Mouse (Mus musculus) heart, embryonic 15.5 days (tissue): ENCODE data around the gene Nceh1. TPM values are rescaled to one million over a fixed set of nuclear protein-coding genes. Genes with fewer than 3 reads are reported as not detected.

Experiments
- ATAC-seq: fragments of 200-750 bp; cut with Nextera tagmentation; replicated peaks from 2 replicates; pipeline ENCODE4 v1.8.0; 2017; ENCODE audit warnings: low read depth, moderate TSS enrichment; ENCODE audit not compliant: insufficient number of reproducible peaks, insufficient read depth, low FRiP score
- H3K27ac ChIP-seq: fragments of 300-500 bp; sonication (generic); 2 replicates; pipeline ENCODE4 v1.5.1; 2015; ENCODE audit warnings: mild to moderate bottlenecking, inconsistent platforms
- H3K27me3 ChIP-seq: fragments of 300-500 bp; sonication (generic); 2 replicates; pipeline ENCODE4 v1.6.1; 2015; ENCODE audit warnings: inconsistent platforms
- H3K36me3 ChIP-seq: fragments of 300-500 bp; sonication (generic); 2 replicates; pipeline ENCODE4 v1.6.1; 2015; ENCODE audit warnings: mild to moderate bottlenecking, inconsistent platforms
- H3K4me1 ChIP-seq: fragments of 300-500 bp; sonication (generic); replicated peaks from 2 replicates; pipeline ENCODE4 v1.6.1; 2015; ENCODE audit warnings: inconsistent platforms
- H3K4me2 ChIP-seq: fragments of 300-500 bp; sonication (generic); 2 replicates; pipeline ENCODE4 v1.6.1; 2015; ENCODE audit warnings: inconsistent platforms, mild to moderate bottlenecking, moderate library complexity
- H3K4me3 ChIP-seq: fragments of 300-500 bp; sonication (generic); 2 replicates; pipeline ENCODE4 v1.5.1; 2015; ENCODE audit warnings: mild to moderate bottlenecking, inconsistent platforms
- H3K9ac ChIP-seq: fragments of 300-500 bp; sonication (generic); 2 replicates; pipeline ENCODE4 v1.6.1; 2015; ENCODE audit warnings: mild to moderate bottlenecking, inconsistent platforms
- H3K9me3 ChIP-seq: fragments of 300-500 bp; sonication (generic); replicated peaks from 2 replicates; pipeline ENCODE4 v1.6.1; 2016; ENCODE audit warnings: inconsistent platforms
- WGBS: fragments of 180-500 bp; shearing (Covaris S2); methylation state at CpG from one replicate; pipeline ENCODE4 v1.1.7; 2015; ENCODE audit warnings: mixed read lengths; 5-methylcytosine and 5-hydroxymethylcytosine counted together
- polyA plus RNA-seq: library from polyadenylated mRNA; unstranded; fragments of >200 nt; fragmentation: Nextera tagmentation; extraction: Ambion mirVana; gene quantifications from 2 replicates; pipeline ENCODE4 v1.2.1, GENCODE M21; 2015

The Nceh1 gene
- polyA plus RNA-seq, 1 experiment from 2014 or later: 23.3 TPM

DNA sequence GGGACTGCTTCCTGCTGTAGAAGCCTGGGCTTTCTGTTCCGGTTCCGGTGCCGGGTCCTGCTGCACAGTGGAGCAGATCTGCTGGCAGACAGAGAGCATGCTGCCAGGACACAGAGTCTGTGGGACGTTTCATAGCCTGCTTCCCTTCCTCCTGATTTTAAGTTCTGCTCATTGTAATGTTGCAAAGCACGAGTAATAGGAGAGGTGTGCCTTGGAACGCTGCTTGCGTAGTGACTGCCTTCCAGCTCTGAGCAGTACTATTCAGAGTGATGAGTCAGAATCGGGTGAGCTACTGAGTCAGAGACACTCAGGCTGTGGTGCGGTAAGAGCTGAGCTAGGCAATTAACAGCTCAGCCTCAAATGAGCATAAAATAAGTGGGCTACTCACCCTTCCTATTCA lies 26.9 kb downstream of the Nceh1 start:
- Histone ChIP-seq H3K9me3 (no peaks in the 10 kb centered on the region), H3K4me1 (peaks cover 18% of the 10 kb centered on the region), H3K36me3 (no peaks in the 10 kb centered on the region), H3K27me3 (no peaks in the 10 kb centered on the region), H3K4me3 (no peak overlapping the region), H3K9ac (no peak overlapping the region), H3K27ac (no peak overlapping the region), H3K4me2 (no peak overlapping the region)
- 82% methylated on average over 9 of the region's 9 CpGs for WGBS
- no peak for ATAC-seq

DNA sequence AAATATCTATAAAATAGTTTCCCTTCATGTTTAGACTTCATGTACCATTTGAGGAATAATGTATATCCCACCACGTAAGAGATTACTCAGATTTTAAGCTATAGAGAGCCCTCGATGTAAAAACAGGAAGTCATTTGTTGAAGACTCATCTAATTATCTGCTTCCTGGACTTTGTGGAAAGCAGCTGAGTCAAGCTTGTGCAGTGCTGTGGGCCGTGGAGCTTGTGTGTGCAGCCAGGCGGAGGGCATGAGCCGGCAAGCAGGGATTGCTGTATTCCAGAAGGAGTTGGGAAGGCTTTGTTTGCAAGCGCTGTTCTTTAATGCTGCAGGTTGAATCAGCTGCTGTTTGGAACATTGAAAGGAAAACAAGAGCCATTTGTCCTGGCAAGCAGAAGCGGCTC lies 27.5 kb downstream of the Nceh1 start:
- WGBS: 61% methylated on average over 7 of the region's 7 CpGs
- no peak overlapping the region for H3K9ac ChIP-seq

DNA sequence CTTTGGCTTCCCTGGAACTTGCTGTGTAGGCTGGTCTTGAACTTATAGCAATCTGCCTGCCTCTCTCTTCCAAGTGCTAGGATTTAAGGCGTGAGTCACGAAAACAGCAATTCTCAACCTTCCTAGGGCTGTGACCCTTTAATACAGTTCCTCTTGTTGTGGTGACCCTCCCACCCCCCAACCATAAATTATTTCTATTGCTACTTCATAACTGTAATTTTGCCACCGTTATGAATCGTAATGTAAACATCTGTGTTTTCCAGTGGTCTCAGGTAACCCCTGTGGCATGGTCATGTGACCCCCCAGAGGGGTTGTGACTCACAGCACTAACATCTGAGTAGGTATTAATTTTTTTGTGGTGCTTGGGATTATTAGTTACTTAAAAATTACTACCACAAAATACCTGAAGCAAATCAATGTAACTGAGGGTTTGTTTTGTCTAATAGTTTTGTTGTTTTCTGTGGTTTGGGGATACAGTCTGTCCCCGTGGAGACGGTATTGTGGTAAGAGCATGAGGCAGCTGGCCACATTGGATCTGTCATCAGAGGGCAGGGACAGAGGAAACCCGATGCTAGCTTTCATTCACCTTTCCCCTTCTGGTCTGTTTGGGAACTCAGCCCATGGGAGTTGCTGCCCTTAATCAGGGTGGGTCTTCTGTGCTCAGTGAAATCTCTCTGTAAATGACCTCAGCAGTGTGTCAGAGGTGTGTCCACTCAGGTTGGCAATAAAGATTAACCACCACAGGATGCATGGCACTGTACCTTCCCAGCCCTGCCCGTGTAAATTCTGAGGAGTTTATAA lies 31.5 kb downstream of the Nceh1 start:
- Histone ChIP-seq H3K9me3 (no peaks in the 10 kb centered on the region), H3K36me3 (no peaks in the 10 kb centered on the region), H3K9ac (no peak overlapping the region), H3K4me3 (no peak overlapping the region), H3K27ac (no peak overlapping the region), H3K4me2 (no peak overlapping the region), H3K27me3 (no peaks in the 10 kb centered on the region), H3K4me1 (no peaks in the 10 kb centered on the region)
- no peak for ATAC-seq
- 86% methylated on average over 8 of the region's 8 CpGs for WGBS

More for the DNA sequence above, 27.5 kb downstream of the Nceh1 start:
- H3K27me3 ChIP-seq: no peaks in the 10 kb centered on the region
- no peaks in the 10 kb centered on the region for H3K36me3 ChIP-seq
- H3K4me3 ChIP-seq: no peak overlapping the region
- no peak for ATAC-seq
- H3K4me1 ChIP-seq: peaks cover 12% of the 10 kb centered on the region
- no peak overlapping the region for H3K27ac ChIP-seq
- H3K9me3 ChIP-seq: no peaks in the 10 kb centered on the region
- H3K4me2 ChIP-seq: no peak overlapping the region

DNA sequence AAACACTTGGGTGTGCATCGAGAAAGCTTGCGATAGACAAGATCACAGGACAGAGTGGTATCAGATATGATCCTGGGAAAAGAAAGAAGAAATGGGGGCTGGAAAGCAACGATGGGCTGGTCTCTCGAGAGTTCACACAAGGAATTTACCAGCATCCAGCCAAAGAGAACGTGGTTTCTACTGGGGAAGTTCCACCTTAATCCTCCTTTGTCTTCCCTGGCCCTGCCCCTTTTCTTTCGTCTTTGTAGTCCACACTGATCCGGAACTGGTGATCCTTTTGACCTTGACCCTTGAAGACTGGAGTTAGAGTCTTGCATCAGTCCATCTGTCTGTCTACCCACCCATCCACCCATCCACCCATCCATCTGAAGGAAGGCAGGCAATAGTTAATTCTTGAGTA lies 34.6 kb downstream of the Nceh1 start:
- Histone ChIP-seq H3K9me3 (no peaks in the 10 kb centered on the region), H3K4me1 (no peaks in the 10 kb centered on the region), H3K4me3 (no peak overlapping the region), H3K4me2 (no peak overlapping the region), H3K27ac (no peak overlapping the region), H3K9ac (no peak overlapping the region), H3K27me3 (no peaks in the 10 kb centered on the region), H3K36me3 (no peaks in the 10 kb centered on the region)
- no peak for ATAC-seq
- WGBS: 84% methylated on average over 7 of the region's 7 CpGs

DNA sequence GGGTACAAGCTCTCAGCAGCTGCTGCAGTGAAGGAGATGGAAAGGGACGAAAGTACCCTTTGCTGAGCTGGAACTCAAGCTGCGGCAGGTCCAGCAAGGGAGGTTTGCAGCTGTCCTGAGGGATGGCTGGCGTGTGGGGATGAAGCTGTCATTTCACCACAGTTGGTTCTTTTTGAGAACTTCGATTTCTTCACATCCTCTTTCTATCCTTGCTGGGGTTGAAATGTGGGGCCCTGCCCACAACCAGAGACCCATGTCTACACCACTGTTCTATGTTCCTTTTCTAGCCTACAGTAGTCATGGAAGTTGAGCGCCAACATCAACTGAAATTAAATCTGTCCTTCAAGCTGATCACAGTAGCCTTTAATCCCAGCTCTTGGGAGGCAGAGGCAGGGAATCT lies 35.8 kb downstream of the Nceh1 start:
- Histone ChIP-seq H3K4me1 (no peaks in the 10 kb centered on the region), H3K27ac (no peak overlapping the region), H3K9ac (no peak overlapping the region), H3K9me3 (no peaks in the 10 kb centered on the region), H3K36me3 (no peaks in the 10 kb centered on the region; the same call in 1 of the 2 replicates), H3K27me3 (no peaks in the 10 kb centered on the region), H3K4me2 (no peak overlapping the region), H3K4me3 (no peak overlapping the region)
- ATAC-seq: no peak
- 81% methylated on average over 5 of the region's 5 CpGs for WGBS

DNA sequence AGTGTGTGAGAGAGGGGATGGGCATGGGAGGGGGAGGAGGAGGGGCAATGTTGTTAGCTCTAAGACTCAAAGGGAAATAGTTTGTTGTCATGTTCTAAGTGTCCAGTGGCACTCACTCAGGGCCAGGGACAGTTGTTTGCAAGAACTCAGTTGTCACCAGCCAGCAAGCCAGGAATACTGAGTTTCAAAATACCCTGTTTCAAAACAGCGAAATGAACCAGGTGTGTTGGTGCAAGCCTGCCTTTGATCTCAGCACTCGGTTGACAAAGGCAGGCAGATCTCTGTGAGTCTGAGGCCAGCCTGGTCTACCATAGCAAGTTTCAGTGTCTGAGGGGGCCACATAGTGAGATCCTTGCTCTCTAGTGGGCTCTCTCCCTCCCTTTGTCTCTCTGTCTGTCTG lies 39.3 kb downstream of the Nceh1 start:
- Histone ChIP-seq H3K9me3 (no peaks in the 10 kb centered on the region), H3K4me3 (no peak overlapping the region), H3K27ac (no peak overlapping the region), H3K9ac (no peak overlapping the region), H3K27me3 (no peaks in the 10 kb centered on the region), H3K4me2 (no peak overlapping the region), H3K36me3 (peaks cover 3% of the 10 kb centered on the region), H3K4me1 (no peaks in the 10 kb centered on the region)
- no peak for ATAC-seq
- 78% methylated on average over 2 of the region's 2 CpGs for WGBS

DNA sequence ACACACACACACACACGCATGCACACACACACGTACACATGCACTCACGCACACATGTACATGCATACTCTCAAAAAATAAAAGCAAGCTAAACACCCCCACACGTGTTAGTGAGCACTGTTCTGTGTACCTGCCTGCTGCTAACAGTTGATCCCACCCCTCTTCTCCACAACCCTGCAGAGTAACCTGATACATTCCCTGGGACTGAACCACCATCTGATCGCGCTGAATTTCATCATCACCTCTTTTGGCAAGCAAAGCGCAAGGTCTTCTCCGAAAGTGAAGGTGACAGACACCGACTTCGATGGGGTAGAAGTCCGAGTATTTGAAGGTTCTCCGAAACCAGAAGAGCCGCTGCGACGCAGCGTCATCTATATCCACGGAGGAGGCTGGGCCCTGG lies 39.7 kb downstream of the Nceh1 start:
- Histone ChIP-seq H3K4me2 (no peak overlapping the region), H3K27me3 (no peaks in the 10 kb centered on the region), H3K27ac (no peak overlapping the region), H3K4me3 (no peak overlapping the region), H3K36me3 (peaks cover 3% of the 10 kb centered on the region), H3K9ac (no peak overlapping the region), H3K4me1 (no peaks in the 10 kb centered on the region), H3K9me3 (no peaks in the 10 kb centered on the region)
- 57% methylated on average over 17 of the region's 17 CpGs for WGBS
- ATAC-seq: no peak

DNA sequence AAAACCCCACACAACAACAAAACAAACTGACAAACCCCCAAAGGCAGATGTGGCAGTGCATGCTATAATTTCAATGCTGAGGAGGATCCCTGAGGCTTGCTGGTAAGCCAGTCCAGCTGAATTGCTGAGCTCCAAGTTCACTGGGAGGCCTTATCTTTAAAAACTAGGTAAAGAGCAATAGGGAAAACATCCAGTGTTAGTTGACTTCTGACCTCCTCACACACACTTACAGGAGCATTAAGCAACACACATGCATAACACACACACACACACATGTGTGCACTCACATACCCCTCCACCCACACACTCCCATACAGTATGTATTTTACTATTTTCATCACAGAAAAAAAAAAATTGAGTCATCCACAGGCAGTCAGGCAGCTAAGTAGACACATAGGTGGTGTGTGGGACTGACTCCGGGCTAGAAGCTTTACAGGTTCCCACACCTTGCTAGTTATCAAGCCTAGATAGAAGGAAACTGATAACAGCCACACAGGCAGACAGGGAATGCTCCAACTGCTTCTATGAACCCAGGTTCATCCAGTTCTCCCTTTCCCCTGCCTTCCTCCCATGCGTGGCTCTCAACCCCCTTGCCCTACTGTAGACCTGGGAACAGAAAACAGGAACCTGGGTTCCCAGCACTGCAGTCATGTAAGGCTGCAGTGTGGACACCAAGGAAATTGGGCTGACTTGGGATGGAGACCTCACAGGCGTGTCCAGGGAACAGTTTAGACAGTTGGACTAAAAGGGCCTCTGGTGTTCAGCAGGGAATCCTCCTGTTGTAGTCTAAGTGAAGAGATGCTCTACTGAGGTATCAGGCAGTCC lies 45.1 kb downstream of the Nceh1 start:
- no peak for ATAC-seq
- H3K36me3 ChIP-seq: peaks cover 3% of the 10 kb centered on the region
- H3K27ac ChIP-seq: no peak overlapping the region
- 70% methylated on average over 3 of the region's 3 CpGs for WGBS
- H3K27me3 ChIP-seq: no peaks in the 10 kb centered on the region
- H3K9me3 ChIP-seq: no peaks in the 10 kb centered on the region
- no peak overlapping the region for H3K4me2 ChIP-seq
- H3K9ac ChIP-seq: no peak overlapping the region
- no peaks in the 10 kb centered on the region for H3K4me1 ChIP-seq
- no peak overlapping the region for H3K4me3 ChIP-seq

DNA sequence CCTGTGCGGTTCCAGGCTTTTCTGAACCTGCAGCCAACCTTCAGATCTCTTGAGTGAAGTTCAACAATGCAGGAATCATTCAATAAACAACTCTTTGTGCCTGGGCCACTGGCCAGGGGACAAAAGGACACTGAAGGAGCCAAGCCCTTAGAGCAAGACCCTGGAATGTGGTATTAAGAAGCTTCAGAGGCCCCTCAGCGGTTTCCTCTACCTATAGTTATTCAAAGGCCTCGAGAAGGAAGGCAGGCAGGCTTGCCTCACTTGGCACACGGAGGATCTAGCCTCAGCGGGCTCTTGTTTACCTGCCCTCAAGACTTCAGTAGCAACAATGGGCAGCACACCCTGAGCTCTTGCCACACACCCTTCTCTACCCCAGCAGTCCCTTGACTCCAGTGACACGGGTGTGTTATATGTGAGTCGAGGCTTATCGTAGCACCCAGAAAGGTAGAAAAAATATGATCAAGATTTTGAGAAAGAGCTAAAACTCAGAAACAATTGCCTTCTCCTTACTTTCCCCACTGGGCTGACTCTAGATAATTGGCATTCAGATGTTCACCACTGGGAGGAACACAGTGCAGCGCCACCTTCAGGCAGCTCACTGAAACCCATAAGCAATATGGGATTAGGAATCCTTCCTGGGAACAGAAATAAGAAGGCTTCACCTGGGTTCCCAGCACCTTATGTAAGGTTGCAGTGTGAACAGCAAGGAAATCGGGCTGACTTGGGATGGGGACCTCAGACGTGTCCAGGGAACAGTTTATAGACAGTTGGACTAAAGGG lies 46.0 kb downstream of the Nceh1 start:
- Histone ChIP-seq H3K27ac (no peak overlapping the region), H3K4me2 (no peak overlapping the region), H3K9ac (no peak overlapping the region), H3K27me3 (no peaks in the 10 kb centered on the region), H3K36me3 (peaks cover 3% of the 10 kb centered on the region), H3K9me3 (no peaks in the 10 kb centered on the region), H3K4me1 (no peaks in the 10 kb centered on the region), H3K4me3 (no peak overlapping the region)
- ATAC-seq: no peak; the same call in 1 of the 2 replicates
- 76% methylated on average over 11 of the region's 11 CpGs for WGBS

DNA sequence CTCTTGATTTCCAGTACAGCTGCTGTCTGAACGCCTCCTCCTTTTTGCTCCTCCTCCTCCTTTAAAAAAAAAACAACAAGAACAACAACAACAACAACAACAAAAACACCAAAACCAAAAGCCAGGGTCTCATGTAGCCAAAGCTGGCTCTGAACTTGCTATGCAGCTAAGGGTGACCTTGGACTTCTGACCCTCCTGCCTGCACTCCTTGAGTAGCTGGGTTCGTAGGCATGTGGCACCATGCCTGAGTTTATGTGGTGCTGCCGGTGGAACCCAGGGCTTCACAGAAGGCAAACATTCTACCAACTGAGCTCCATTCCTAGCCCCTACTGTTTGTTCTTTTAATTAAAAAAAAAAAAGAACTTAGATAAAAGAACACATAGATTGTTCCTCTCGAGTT lies 50.6 kb downstream of the Nceh1 start:
- Histone ChIP-seq H3K27me3 (no peaks in the 10 kb centered on the region), H3K4me2 (no peak overlapping the region), H3K4me1 (peaks cover 5% of the 10 kb centered on the region), H3K4me3 (no peak overlapping the region), H3K9ac (no peak overlapping the region), H3K9me3 (no peaks in the 10 kb centered on the region), H3K36me3 (no peaks in the 10 kb centered on the region), H3K27ac (no peak overlapping the region)
- ATAC-seq: no peak
- WGBS: 69% methylated on average over 4 of the region's 4 CpGs

DNA sequence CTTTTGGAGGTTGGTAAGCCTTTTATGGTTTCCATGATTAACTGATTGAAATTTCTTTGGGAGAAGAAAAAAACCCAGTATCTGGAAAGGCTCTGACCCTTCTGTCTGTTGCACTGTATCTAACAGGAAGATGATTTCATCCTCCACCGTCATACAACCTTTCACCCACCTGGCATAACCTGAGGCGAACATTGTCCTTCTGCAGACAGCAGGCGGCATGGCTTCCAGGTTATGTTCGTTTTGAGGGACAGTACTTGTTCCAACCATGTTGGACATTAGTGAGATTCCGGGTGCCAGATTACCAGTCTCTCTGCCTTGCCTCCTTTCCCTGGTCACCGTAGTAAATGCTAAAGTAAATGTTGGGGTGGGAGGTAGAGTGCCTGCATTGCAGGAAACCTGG lies 51.1 kb downstream of the Nceh1 start:
- H3K27ac ChIP-seq: no peak overlapping the region
- H3K9me3 ChIP-seq: no peaks in the 10 kb centered on the region
- no peak overlapping the region for H3K4me3 ChIP-seq
- H3K27me3 ChIP-seq: no peaks in the 10 kb centered on the region
- no peaks in the 10 kb centered on the region for H3K36me3 ChIP-seq
- no peak for ATAC-seq
- H3K9ac ChIP-seq: no peak overlapping the region
- peaks cover 5% of the 10 kb centered on the region for H3K4me1 ChIP-seq
- no peak overlapping the region for H3K4me2 ChIP-seq
- 66% methylated on average over 6 of the region's 6 CpGs for WGBS
